Mouse (Mus musculus) gastrocnemius, postnatal 4 days (tissue): ENCODE data around the gene Lep. TPM values are rescaled to one million over a fixed set of nuclear protein-coding genes. Genes with fewer than 3 reads are reported as not detected.
A peak's percentile ranks its signal among the peaks of the same experiment; 100 is the strongest.

Experiments used
- DNase-seq, 2 experiments: peaks; one replicate each; pipeline ENCODE4 v3.0.0; 2021 to 2022; ENCODE audit warnings: low spot score in 2 of 2, mixed read lengths in 2 of 2
- long read RNA-seq, 2 experiments: library from polyadenylated mRNA; stranded (forward); transcript quantifications; one replicate each; pipeline ENCODE4 v2.0.0; 2021
- total RNA-seq, 2 experiments: library from RNA; stranded (reverse); gene quantifications; 2 replicates each; pipeline ENCODE4 v1.2.3; 2021

Lep gene
- 1 to 10 TPM; 1.0 to 2.1 TPM for total RNA-seq
- long read RNA-seq, experiment 1, partial matches to known transcripts, result 0 of 5 reads
- long read RNA-seq, experiment 1, other reads (novel, unspliced or antisense), result 1 of 5 reads
- long read RNA-seq, experiment 2, transcript Lep-201 (3 exons, 3,259 nt), result major isoform, 11 of 15 reads
- long read RNA-seq, experiment 2, partial matches to known transcripts, result 0 of 15 reads
- long read RNA-seq, experiment 2, other reads (novel, unspliced or antisense), result 4 of 15 reads

DNA sequence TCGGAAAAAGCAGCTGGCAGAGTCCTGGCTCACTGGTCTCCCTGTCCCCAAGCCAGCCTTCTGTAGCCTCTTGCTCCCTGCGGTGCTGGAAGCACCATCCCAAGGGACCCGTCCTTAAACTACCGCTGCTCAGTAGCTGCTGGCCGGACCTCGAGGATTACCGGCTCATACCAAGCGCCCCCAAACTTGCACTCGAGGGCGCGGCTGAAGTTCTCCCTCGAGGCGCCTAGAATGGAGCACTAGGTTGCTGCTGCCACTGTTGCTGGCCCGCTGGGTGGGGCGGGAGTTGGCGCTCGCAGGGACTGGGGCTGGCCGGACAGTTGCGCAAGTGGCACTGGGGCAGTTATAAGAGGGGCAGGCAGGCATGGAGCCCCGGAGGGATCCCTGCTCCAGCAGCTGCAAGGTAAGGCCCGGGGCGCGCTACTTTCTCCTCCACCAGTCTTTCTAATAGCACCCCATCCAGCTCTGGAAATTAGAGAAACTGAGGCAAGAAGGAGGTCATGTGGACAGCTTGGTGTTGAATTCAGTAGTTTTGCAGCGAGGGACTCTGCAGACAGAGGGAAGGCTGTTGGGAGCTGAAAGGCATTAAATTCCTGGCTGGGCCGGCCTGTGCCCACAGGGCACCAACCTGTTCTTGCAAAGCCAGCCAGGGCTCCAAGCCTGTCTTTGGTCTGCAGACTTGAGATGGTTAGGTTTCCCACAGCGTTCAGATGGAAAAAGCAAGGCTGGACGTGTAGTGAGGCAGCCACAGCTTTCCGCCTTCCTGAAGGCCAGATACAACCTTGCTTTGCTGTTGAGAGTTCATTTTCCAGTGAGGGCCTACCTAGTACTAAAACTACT, at the start of gene Lep:
Gene Lep (plus strand): TSS at position 375 of the 840 bp plus-strand sequence.
- no peak for DNase-seq

DNA sequence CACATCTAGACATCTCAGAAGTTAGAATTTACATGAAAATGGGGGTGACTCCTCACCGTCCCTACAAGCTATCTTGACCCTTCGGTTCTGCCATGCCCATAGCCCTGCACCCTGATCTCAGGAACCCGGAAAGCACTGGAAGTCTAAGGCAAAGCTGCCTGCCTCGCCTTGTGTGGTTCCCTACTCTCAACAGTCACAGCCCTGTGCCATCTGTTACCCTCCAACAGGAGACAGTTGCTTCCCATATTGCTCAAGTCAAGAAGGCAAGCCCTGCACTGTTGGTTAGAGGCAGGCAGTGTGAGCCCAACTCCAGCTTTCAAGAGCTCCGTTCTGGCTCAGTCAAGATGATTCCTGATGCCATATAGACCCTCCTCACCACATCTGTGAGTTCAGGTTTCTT, 48.4 kb upstream of the Lep start:
- no peak for DNase-seq

GRCm38 (mm10) chr6:29013216-29013615, 46.8 kb upstream of the Lep start:
- no peak for DNase-seq

- DNase-seq, result no peak
Observed at GRCm38 (mm10) chr6:29016891-29017412, 43.1 kb upstream of the Lep start.

DNA sequence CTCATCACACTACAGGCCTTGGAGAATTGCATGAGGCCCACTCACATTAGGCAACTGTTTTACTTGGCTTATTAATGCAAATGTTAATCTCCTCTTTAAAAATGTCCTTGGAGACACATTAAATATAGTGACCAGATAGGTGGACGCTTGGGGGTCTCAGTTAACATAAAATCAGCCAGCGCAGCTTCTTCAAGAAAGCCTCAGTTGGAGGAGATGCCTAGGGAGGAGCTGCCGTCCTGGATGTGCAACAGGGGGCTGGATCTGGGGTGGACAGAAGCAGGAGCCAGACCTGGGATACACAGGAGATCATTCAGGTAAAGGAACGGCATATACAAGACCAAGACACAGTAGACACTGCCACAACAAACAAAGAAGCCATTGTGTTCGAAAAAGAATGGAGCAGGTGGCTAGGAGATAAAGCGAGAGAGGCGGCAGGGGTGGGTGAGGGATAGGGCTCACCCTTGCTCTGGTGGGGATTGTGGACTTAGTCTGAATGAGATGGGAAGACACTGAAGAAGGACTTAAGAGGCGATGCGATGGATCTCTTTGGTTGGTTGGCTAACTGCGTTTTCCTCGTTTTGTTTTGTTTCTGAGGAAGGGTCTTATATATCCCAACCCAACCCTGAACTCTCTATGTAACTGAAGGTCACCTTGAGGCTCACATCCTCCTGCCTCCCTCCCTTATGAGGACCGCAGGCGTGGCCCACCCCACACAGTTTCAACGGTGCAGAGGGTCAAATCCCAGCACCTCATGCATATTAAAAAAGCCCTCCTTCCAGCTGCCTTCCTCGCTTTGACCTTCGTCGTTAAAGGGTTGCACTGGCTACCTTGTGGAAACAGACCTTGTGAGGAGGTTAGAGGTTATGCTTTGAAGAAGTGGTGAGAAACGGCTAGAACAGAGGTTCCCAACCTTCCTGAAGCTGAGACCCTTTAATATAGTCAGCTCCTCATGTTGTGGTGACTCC, 40.0 kb upstream of the Lep start:
- no peak for DNase-seq

DNA sequence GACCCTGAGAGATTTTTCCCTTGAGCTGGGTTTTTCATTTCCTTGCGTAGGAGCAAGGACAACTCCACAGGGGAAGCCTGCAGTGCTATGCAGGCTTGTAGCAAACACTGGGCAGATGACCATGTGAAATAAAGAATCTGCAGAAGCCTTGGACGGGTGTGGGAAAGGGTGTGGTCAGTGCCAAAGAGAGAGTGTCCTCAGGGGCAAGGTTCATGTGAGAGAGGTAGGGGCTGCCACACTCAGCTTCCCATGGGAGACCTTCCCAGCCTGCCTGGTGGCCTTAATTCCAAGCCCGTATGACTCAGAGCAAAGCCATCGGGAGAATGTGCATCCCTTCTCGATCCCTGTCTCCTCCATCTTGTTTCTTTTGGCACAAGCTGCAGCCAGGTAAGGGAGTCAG, 39.1 kb upstream of the Lep start:
- no peak for DNase-seq

DNA sequence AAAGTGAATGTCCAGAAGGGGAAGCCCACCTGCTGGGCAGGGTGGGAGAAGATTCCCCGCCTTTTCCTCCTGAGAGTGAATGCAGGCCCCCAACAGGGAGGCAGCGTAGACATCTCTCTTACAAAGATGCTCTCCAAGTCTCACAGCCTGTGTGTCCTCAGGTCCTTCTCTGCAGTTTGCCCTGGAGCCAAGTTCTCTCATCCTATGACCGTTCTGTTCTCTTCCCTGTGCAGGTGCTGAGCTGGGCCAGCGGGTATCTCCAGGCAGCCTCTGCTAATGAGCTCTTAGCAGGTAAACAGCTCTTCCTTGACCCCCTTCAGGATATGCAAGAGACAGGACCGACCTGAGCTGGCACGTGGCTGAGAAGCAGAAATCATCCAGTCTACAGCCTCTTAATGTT, 38.5 kb upstream of the Lep start:
- DNase-seq, result no peak

DNA sequence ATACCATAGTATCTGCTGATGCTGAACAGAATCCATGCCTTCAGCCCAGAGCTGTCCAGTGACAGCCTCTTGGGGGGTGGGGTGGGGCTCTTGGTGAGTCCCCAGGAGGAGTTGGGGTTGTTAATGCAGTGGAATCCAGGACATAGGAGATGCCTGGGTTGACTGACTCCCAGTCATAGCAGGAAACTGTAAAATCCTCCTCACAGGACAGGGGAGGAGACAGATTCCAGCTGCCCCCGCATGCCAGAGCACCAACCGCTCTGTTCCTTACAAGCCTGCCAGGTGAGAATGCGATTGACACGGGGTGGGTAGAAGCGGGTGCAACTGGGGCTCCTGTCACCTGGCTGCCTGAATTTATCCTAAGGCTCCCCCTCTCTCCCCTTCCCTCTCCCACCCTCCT, 37.9 kb upstream of the Lep start:
- no peak for DNase-seq

GRCm38 (mm10) chr6:29023206-29023967, 36.6 kb upstream of the Lep start:
- peak in 1 of 2 experiments; percentile 42 for DNase-seq

- peak; percentile 44 to 62 for DNase-seq
Observed at GRCm38 (mm10) chr6:29024000-29024417, 36.0 kb upstream of the Lep start.

DNA sequence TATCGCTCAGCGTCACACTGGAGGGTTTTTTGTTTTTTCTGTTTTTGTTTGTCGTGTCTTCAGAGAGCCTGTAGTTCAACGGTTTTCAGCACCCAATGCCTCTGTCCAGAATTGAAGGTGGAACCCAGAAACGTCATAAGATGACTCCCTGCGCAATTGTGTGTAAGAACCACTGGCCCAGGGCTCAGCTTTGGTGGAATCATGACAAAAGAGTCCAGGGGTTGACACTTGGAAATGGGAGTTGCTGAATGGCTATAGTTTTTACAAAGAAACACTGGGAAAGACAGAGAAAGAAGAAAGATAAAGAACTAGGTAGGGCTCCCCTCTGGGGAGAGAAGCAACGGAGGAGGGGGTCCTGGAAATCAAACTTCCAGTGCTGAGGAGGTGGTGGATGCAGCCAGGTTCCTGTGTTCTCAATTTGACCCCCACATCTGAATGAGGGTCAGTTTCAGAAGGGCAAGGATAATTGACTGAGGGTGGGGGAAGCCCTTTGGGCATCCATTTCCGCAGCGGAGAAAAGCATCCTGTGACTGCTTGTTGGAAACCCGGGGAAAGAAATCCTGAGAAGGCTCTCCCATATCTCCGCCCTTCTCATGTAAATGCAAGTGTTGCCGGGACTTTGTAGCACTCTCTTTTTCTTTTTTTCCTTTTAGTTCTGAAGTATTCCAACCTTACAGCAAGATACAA, 34.1 kb upstream of the Lep start:
- no peak for DNase-seq

- no peak for DNase-seq
Observed at GRCm38 (mm10) chr6:29026766-29027165, 33.3 kb upstream of the Lep start.

- DNase-seq, result no peak
Observed at GRCm38 (mm10) chr6:29028129-29028528, 31.9 kb upstream of the Lep start.

DNA sequence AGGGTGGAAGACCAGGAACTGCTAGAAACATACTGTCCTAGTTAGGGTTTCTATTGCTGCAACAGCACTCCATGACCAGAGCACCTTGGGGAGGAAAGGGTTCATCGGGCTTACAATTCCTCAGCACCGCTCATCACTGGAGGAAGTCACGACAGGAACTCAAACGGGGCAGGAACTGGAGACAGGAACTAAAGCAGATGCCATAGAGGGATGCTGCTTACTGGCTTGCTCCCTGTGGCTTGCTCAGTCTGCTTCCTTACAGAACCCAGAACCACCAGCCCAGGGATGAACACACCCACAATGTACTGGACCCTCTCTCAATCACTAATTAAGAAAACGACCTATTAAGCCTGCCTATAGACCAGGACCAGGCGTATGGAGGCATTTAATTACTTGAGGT, 30.5 kb upstream of the Lep start:
- no peak for DNase-seq

GRCm38 (mm10) chr6:29031216-29031615, 28.8 kb upstream of the Lep start:
- peak in 1 of 2 experiments; percentile 41 for DNase-seq

GRCm38 (mm10) chr6:29031704-29032310, 28.2 kb upstream of the Lep start:
- no peak for DNase-seq

GRCm38 (mm10) chr6:29032411-29032810, 27.6 kb upstream of the Lep start:
- no peak for DNase-seq

DNA sequence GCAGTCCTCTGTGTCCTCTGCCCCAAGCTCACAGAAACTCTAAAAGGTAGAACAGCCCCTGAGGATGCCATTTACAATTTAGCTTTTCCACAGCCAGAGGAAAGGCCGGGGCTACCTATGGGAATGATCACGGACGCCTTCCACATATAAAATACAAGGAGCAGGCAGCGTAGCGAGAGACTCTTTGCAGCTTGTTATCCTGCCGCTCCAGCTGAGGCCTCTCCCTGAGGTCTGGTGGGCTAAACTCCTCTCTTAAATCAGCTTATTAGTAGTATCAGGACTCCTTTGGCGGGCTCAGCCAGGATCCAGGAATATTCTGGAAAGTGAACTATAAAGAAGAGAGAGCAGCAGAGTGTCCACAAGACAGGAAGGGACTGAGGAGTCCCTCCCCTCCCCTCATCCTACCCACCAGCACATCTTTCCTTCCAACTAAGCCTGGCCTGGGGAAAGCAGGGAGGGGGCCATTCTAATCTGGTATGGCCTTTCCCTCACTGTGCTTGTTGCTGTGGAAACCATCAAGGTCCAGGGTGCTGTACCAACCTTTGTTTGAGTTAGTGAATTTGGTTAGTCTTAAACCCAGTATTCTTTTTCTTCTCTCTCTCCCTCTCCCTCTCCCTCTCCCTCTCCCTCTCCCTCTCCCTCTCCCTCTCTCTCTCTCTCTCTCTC, 25.9 kb upstream of the Lep start:
- no peak for DNase-seq

DNA sequence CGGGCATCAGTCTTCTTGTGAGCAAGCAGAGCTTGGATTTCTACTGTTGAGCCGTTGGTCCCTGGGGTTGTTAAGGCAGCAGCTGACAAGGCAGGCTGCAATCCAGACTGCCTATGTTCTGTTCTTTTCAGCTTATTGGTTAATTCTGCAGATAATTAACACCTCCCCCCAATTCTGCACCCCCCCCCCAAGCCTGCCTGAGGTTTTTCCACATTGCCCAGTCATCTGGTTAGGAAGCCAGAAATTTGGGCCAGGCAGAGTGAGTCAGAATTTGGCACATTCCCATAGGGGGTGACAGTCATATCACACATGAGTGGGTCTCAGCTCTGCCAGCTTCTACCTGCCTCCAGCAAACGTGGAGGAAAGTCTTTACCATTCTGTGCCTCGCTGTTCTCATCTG, 23.3 kb upstream of the Lep start:
- no peak for DNase-seq
